Mouse (Mus musculus) ES-Bruce4 (cell line): ENCODE results near the gene Spred1.

Experiments used
- CTCF ChIP-seq: IDR thresholded peaks from one replicate; pipeline ENCODE4 v1.8.1; 2011; ENCODE audit warnings: low read depth, low read length
- EP300 ChIP-seq: IDR thresholded peaks from 2 replicates; pipeline ENCODE4 v1.6.1; 2011; ENCODE audit warnings: low read depth, low read length; ENCODE audit not compliant: insufficient read depth
- POLR2A ChIP-seq: IDR thresholded peaks from one replicate; pipeline ENCODE4 v1.8.1; 2011; ENCODE audit warnings: low read length; ENCODE audit not compliant: insufficient read depth

- TF ChIP-seq CTCF (no peak), EP300 (no peak), POLR2A (no peak)
Observed at GRCm38 (mm10) chr2:117143106-117143505, 21.9 kb downstream of the Spred1 start.
